Mouse (Mus musculus) heart, adult 9 months (tissue): ENCODE results near the gene Cdc42bpg.
"Not testable (repeated sequence)": the region's sequence is repeated elsewhere in the genome, so short reads cannot be mapped to it uniquely, and the experiment has no call there.

Experiments
- DNase-seq, 2 experiments: peaks; one replicate each; pipeline ENCODE4 v3.0.0; 2022; ENCODE audit warnings: low spot score in 2 of 2

The Cdc42bpg gene

GRCm38 (mm10) chr19:6276426-6277421 is 29.5 kb upstream of the Cdc42bpg start, which contains the start of gene Ehd1:
TSS of gene Ehd1 (plus strand) at chr19:6276725.
- DNase-seq: peak; percentile 97 to 99

DNA sequence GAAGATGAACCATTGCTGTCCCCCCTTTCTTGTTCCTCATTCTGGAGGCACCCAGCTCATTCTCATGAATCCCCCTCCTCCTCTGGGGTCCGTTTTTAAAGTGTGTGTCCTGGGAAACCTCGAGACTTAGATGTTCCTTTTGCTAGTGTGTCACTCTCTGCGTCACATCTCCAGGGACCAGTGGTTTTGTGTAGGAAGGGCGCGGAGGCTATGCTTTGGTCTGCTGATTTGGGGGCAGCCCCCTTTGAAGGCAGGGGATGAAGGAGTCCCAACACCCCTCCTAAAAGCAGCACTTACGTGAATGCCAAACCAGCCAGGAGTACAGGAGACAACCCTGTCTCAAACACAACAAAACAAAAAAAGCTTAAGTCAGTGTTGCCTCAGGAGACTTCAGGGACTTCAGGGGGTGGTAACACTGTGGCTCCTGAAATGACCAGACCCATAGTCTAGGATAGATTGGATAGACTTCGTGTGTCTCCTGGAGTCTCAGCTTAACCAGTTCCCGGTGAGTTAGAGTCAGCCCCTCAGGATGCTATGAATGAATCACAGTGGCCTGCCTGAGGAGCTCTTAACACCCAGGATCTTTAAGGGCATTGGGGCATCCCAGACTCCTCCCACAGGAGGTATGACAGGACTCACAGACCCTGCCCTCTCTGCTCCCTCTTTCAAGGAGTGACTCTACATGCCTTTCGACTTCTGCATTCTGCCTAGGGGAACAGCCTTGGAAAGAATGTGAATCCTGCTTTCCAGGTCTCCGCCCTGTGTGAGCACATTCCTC is 28.4 kb upstream of the Cdc42bpg start:
- DNase-seq: peak; percentile 92 to 93

GRCm38 (mm10) chr19:6278439-6279073 is 27.7 kb upstream of the Cdc42bpg start:
- no peak for DNase-seq

DNA sequence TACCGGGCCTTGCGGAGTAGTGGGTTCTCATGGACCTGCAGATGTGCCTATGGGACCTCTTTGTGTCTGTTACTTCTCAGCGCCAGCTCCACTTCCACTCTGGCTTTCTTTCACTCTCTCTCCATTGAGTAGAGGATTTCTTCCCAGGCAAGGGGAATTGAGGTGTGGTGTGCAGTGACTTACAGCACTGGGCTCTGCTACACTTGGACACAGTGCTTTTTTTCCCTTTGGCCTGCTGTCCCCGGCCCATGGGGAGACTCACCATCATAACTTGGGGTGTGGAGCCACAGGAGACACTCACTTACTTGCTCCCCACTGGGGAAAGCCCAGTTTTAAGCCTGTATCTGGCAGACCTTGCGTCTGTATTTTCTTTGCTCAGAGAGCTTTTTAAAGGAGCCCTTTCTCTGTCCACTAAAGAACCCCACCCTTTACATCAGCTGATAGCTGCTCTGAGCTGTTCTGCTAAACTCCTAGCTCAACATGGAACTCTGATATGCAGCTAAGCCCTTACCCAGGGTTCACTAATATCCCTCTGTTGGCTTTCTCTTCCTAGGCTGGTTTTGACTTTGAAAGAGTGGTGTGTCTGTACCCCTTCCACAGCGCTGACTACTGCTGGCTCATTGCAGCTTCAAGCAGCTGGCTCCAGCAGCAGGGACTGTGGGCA is 26.6 kb upstream of the Cdc42bpg start:
- peak in 1 of 2 experiments; percentile 34 for DNase-seq

- DNase-seq: no peak
These were observed 25.7 kb upstream of the Cdc42bpg start for GRCm38 (mm10) chr19:6280554-6280953.

- no peak for DNase-seq
These were observed 24.9 kb upstream of the Cdc42bpg start for GRCm38 (mm10) chr19:6281122-6282020.

DNA sequence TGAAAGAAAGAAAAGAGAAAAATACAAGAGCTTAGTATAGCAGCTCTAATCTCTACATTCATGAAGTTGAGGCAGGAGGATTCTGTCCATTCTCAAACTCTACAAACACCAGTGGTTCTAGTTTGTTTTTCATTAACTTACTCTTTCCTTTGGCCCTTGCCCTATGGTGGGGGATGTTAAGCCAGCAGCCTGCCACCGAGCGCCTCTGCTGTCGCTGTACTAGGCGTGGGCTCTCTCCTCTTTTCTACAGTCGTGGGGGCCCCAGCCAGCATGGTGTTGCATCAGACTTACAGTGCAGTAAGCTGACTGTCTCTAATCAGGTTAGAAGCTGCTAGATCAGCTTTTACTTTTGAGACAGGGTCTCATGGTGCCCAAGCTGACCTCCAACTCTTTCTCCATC is 23.3 kb upstream of the Cdc42bpg start:
- DNase-seq: no peak

DNA sequence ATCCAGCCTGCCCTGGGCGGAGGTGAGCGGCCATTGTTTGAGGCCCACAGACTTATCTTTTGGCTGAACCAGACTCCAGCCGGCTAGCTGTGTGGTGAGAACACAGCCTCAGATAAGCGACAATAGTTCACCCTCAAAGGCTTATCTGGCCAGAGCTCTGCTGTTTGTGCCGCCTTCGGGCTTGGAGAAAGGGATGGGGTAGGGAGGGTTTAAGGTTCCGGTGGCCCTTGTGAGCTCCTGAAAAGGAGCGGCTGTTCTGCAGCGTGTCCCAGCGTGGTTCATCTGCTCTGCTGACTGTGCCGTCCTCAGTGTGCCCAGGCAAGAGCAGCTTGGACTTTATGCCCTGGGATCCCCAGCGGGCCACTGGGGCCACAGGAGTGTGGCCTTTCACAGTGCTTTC is 21.8 kb upstream of the Cdc42bpg start:
- DNase-seq: peak in 1 of 2 experiments; percentile 61

DNA sequence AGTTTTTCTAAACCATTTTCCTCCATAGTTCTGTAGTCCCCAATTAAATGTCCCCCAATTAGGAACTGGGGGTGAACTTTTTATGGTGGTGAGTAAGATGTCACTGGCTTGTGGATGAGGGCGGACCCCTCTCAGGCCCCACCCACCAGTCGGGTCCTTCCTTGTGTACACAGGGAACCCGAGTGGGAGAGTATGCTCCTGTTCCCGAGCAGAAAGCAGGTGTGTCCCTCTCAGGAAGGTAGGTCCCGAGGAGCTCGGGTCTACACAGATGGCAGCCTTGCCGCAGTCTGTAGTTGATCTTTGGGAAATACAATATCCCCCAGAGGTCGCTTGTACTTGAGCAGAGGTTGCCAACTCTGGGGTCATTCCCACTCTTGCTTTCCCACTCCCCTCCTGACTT is 21.0 kb upstream of the Cdc42bpg start:
- no peak for DNase-seq

DNA sequence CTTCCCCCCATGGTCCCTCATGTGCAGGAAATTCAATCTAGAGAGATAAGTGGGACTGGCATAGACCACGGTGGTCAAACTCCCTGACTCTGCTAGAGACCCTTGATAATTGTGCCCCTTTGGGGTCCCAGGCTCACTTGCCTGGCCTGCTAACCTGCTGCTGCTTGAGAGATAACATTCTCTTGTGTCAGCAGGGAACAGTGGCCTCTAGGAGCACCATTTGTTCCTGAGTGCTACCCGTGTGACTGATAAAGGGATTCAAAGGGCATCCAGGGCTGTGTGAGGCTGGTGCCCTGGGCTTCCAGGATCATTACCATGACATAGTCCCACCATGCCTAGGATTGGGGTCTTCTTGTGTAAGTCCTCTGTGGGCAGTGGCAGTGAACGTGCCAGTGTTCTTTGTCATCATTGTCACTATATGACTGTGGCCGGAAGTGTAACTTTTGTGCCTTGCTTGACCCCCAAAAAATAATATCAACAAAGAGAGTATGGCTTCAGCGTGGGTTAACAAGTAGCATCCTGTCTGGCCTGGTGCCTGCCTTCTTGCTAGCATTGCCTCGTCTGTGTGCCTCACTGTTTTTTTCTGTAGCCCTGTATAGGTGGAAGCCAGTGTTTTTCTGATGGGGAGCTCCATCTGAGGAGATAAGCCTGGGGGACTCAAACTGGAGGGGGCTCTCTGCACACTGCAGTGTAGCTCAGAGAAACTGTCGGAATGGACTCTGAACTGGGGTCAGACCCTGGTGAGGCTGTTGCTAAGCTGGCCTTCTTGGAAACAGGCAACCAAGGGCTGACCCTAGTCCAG is 20.4 kb upstream of the Cdc42bpg start:
- DNase-seq: peak in 1 of 2 experiments; percentile 44

DNA sequence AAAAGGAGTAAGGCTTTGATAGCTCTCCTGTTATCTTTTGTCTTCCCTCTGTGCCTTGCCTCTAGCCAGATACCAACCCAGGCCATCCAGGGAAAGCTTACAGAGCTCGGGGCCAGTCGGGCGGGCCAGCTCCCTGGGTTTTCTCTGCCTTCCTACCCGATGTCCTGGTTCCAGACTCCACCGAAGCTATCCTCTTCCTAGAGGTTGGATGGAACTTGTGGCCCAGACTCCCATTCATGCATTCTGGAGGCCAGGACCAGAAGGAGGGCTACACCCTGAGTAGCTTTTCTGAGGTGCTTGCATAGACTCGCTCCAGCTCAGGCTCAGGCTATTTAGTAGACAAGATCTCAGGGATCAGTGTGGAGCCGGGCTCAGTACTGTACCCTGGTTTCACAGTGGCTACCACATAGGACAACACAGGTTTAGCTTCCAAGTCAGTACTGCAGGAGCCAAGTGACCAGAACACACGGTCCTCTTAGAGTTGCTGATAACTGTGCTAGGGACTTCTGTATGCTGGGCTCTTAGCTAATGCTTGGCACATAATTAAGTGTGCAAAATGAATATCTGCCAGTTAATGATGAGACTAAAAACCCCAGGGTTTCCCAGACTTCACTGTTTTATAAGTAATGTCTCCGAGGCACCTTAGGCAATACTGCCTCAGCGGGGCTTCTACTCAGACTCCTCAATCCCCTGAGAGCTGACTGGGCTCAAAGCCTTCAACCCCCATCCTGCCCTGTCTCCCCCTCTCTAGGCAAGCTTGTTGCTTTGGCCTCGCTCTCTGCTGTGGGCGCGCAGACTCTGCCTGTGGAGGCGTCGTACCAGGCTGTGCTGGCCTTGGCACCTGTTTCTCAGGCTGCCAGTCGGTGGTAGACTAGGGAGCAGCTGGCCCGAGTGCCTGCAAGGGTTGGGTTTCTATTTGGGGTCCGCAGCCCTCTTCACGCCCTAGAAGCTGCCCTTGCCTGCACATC is 19.5 kb upstream of the Cdc42bpg start:
- DNase-seq: peak; percentile 79 to 85

GRCm38 (mm10) chr19:6288236-6288894 is 17.9 kb upstream of the Cdc42bpg start:
- peak; percentile 65 to 79 for DNase-seq

DNA sequence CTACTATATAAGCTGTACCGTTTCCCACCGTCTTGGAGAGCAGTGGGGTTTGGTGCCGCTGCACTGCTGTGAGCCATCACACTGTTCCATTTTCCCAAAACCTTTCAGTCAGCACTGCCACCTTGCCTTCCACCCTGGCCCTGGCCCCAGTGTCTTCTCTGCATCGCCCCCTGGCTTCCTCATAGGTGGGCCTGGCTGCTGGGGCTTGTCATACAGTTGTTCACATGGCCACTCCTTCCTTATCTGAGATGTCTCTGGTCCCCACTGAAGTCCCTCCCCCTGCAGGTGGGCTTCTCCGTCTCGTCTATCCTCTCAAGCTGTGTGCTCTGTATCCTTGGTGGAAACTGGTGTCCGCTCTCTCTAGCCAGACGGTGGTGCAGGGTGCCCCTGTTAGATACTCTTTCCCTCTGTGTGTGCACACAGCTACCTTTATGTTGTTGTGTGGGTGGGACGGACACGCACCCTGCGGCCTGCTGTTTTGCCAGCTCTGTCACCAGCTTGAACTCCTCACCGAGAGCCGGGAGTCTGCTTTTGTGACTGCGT is 16.5 kb upstream of the Cdc42bpg start:
- no peak for DNase-seq

DNA sequence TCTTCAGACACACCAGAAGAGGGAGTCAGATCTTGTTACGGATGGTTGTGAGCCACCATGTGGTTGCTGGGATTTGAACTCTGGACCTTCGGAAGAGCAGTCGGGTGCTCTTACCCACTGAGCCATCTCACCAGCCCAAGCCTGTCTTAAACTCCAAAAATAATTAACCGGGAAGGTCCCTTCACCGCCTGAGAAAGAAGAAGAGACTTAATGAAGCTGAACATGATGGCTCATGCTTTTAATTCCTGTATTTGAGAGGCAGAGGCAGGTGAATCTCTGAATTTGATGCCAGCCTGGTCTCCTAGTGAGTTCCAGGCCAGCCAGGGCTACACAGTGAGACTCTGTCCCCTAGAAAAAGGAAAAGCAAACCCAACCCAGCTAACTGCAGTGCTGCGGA is 15.5 kb upstream of the Cdc42bpg start:
- DNase-seq: not testable (repeated sequence)

GRCm38 (mm10) chr19:6291117-6291781 is 15.0 kb upstream of the Cdc42bpg start:
- peak; percentile 77 to 78 for DNase-seq

DNA sequence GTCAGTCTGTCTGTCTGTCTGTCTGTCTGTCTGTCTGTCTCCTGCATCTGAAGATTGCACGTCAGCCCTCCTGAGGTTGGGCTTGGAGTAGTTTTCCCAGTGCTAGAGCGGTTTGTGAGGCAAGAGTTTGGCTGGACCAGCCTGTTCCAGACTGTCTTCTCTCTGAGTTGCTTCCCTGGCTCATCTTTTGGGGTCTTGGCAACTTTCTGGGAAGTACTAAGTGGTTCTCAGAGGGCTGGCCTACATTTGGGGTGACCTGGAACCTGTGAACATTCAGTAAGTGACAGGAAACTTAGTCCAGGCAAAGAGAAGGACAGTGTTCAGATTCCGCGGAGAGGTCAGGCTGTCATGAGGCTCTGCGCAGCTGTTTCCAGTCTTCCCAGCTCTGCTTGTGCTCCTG is 14.0 kb upstream of the Cdc42bpg start:
- DNase-seq: no peak

- DNase-seq: peak in 1 of 2 experiments; percentile 6
These were observed 12.0 kb upstream of the Cdc42bpg start for GRCm38 (mm10) chr19:6294301-6294700.
